Mouse (Mus musculus) mature B cell (primary cell): Measurements from ENCODE around the gene Tmem150a.

Source experiments
- in situ Hi-C: fragments of 300-500 bp; cut with MboI; formaldehyde crosslinking; loops from 2 replicates; pipeline ENCODE4 v1.14.3; 2019

The Tmem150a gene

DNA sequence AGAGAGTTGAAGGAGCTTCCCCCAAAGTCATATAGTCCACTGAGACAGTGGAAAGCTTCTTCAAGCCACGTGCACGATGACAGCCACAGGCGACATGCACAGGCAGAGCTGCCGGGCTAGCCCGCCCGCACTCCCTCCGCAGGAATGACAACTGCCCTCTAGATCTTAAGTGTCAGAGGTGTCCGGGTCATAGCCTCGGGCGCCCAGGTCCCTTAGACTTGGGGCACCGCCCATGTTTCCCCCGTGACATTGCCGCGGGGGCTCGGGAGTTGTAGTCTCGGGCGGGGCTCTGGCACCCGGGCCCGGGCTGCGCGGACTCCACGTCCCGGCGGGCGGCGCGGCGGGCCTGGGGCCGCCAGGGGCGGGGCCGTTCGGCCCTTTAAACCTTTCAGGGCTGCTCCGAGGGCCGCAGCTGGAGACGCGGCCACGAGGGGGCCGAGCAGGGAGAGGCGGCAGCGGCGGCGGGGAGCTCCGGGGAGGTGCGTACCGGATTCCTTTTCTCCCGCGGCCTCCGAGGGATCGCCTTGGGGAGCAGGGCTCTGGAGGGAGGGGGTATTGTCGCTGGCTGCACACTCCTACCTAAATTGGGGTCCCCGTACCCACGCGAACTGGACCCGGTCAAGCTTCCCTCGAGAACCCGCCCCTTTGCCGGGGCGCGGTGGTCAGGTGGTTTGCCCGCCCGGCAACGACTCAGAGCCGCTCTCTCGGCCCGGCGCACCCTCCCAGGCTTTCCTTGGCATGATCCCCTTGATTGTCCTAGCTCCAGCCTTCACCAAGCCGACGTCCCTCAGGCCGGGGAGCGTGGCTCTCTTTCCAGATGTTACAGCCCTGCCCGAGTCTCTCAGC lies at the start of gene Tmem150a:
Tmem150a (plus strand) TSS at position 382 of the 846 bp plus-strand sequence.
- in situ Hi-C loops, result no loop called here

DNA sequence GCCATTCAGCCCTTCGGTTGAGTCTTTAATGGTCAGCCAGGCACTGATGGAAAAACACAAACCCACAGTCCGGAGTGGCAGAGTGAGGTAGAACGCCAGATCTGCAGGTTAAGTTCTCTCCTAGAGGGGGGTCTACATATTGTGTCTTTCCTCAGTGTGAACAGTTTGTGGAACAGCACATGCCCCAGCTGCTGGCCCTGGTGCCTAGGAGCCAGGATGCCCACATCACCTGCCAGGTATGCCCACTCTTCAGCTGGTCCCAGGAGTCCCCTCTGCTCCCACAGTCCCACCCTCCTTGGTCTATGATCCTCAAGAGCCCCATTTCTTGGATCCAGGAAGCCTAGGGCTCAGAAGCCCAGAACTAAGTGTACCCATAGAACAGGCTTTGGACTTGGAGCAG lies 43.0 kb upstream of the Tmem150a start:
- in situ Hi-C loops, result no loop called here

DNA sequence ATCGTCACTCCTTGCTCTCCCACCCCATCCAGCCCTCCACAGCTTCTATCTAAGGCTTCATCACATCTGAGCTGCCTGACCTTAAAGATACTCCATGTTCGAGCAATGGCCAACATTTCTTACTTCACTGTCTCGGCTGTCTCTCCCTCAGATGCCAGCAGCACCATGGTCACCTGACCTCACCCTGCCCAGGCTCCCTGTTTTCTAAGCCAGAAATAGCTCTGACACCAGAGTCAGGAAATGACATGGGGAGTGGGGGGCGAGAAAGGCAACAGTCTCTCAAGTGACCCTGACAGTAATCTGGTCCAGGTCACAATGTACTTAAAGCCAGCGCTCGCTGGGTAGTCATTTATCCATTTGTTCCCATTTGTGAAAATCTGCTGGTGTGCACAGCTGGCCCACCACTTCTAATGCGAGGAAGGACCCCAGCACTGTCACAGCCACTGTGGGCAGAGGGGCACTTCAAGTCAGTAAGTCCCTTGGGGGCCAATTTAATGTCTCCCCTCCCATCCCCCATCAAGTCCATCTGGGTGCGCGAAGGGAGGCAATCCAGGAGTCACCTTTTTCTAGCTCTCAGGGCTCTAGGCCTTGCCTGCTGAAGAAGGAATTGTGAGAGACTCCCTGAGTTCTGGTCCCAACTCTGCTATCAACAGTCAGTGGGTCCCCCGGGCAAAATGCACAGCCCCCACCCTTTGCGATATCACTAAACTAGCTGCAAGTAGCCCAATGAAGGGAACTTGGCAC lies 42.0 kb upstream of the Tmem150a start:
- in situ Hi-C loops, result no loop called here

DNA sequence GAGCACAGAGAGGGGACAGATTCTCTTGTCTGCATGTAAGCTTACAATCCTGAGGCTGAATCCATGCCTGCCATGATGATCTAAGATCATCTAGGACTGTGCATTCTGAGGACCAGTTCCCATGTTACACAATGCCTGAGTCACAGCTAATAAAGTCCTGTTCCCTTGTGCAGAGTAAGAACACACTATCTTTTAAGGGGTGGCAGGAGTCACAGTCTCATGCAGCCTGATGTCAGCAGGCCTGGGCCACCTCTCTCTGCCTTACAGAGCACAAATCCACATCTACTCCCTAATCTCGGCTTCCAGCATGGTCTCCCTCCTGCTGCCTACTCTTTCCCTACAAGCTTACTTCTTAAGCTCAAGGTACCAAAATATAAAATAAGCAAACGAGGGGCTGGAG lies 39.9 kb upstream of the Tmem150a start:
- in situ Hi-C loops, result no loop called here

DNA sequence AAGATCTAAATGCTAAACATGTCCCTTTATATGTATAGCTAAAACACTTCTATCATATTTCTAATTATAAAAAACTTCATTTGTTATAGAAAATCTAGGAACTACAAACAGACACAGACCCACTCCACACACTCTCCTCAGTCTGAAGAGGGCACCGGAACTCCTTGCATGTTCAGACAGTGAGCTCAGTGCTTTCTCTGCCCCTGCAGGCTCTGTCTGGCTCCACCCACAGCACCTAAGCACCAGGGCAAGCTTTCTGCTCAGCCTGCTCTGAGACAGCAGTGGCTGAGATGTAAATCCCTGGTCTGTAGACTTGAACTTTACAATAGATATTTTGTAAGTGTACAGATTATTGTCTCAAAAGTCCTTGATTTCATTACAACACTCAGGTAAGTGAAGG lies 39.2 kb upstream of the Tmem150a start:
- in situ Hi-C loops, result no loop called here

DNA sequence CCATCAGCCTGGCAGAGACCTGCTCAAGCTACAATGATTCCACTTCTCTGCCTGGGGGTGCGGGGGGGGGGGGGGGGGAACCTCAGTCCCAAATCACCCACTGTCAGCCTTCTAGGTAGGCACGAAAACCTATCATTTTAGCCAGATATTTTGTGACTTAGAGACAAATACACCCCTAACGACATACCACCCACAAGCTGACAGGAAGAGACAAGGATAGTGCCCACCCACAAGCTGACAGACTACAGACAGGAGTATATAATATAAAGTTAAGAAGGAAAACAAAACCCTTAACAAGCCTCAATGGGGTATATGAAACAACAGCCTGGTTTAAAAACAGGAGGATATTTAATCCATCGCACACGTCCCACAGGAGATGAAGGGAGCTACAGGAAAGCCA lies 36.8 kb upstream of the Tmem150a start:
- in situ Hi-C loops, result no loop called here

DNA sequence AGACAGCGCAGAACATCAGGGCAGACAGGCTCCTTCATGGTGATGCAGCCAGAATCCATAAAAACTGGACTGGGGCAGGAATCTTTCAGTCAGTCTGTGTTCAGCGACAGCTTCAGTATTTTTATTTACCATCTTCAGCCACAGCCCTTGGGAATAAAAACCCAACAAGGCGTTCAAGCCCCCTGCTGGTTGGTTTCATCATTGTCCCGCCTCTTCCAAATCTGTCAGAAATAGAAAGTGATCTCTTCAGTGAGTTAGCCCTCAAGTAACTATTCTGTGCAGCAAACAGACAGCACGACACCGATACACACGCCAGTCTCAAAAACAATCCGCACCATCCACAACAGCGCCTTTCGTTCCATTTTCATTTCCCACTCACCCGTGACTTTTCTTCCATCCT lies 36.2 kb upstream of the Tmem150a start:
- in situ Hi-C loops, result no loop called here

DNA sequence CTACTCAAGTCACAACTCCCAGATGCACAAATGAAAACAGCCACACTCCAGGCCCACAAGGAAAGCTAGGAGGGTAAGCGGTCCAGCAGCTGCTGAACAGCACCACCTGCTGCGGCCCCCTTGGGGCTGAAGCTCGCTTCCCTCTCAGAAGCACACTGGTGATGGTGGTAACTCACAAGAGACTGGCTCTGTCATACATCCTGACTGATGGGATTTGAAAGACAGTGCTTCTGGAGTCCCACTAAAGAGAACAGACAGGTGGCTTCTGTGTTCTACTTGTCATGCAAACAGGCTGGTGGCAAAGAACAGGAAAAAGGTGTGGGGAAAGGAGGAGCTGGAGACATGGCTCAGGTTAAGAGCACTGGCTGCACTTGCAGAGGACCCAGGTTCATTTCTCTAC lies 32.3 kb upstream of the Tmem150a start:
- in situ Hi-C loops, result no loop called here

DNA sequence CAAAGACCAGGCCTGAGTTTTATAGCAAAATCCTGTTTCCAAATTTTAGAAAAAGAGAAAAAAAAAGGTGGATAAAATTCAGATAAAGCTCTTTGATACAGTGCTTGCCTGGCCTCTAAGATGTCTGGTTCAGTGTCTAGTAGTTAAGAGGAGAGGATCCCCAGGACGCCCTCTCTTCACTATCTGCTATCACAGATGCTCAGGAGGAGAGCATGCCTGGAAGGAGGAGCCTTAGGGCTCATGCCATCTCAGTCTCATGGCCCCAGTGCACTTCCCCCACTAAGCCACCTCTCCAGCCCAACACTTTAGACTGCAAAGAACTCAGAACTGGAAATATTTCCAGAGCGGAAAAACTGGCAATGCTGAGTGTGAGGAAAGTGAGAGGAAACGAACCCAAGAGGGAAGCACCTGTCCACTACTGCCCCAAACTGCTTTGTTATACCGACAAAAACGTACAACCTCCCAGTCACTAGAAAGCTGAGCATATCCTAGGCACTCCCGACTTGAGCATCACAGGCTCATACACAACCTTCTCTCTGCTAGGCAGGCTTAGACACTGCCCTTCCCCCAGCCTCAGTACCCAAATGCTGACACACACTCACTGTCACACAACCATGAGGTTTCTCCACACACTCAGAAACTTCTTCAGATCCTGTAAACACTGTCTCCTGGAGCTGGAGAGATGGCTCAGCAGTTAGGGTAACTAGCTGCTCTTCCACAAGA lies 31.3 kb upstream of the Tmem150a start:
- in situ Hi-C loops, result no loop called here

DNA sequence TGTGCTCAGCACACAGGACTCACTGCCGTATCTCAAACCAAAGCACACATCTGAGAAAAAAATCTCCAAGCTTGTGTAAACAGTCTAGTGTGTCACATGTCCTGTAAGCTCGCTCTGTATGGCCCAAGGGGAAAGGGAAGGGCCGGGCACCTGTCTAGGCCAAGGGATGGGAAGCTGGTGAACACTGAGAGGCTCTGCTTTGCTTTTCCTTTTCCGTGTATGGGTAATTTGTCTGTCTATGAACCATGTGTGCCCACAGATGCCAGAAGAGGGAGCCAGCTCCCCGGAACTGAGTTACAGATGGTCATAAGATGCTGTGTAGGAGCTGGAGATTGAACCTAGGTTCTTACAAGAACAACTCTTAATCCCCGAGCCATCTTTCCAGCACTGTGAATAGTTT lies 29.0 kb upstream of the Tmem150a start:
- in situ Hi-C loops, result no loop called here

DNA sequence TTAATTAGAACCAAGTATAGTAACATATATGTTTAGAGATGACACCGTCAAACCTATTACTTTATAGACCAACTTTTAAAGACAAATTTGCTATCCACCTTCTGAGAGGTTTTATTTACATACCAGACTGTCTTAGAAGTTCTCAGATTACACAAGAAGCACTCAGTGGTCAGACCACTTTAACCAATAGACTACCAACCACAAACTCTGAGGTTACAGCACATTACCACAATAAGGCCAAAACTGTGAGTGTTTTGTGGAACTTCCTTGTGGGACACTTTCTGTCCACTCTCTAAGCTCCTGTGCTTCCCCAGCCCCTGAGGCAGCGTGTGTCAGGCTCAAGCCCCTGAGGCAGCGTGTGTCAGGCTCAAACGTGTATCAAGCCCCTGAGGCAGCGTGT lies 26.2 kb upstream of the Tmem150a start:
- in situ Hi-C loops, result no loop called here

DNA sequence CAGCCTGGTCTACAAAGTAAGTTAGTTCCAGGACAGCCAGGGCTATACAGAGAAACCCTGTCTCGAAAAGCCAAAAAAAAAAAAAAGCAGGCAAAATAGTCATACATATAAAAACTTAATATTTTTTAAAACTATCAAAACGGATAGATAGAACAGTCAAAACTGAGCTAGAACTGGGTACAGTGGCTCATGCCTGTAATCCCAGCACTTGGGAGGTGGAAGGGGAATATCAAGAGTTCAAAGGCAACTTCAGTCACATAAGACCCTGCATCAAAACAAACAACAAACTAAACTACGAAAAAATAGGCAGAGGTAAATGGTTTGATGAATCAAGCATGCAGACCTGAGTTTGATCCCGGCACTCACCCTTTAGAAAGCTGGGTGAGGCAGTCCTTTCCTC lies 25.1 kb upstream of the Tmem150a start:
- in situ Hi-C loops, result no loop called here

DNA sequence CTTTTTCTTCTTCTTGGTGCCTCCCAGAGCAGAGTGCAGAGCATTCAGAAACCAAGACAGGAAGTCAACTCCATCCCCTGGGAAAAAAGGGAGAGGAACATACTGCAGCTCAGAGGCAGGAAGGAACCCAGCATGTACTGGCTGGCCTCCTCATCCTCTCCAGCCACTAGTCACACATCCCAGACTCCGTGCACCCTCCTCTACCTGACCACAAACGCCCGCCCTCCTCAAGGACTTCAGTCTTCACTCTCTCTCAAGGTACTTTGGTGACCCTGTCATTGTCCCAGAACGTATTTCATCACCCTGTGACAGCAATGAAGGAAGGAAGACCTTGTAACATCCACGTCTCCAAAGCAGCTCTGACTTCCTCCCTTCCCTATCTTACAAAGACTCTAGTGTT lies 22.1 kb upstream of the Tmem150a start:
- in situ Hi-C loops, result no loop called here

DNA sequence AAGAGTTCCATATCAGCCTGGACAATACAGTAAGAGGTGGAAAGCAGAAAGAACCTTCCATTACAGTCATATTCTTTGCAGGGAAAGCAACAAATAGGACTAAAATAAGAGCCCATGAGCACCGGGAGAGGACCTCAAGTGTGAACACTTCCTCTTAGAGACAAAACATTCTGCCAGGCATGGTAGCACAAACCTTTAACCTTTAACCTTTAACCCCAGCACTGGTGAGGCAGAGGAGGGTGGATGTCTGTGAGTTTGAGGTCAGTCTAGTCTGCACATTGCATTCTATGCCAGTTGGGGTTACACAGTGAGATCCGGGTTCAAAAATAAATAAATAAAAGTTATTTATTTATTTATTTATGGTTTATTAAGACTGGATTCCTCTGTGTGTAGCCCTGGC lies 14.8 kb upstream of the Tmem150a start:
- in situ Hi-C loops, result no loop called here

DNA sequence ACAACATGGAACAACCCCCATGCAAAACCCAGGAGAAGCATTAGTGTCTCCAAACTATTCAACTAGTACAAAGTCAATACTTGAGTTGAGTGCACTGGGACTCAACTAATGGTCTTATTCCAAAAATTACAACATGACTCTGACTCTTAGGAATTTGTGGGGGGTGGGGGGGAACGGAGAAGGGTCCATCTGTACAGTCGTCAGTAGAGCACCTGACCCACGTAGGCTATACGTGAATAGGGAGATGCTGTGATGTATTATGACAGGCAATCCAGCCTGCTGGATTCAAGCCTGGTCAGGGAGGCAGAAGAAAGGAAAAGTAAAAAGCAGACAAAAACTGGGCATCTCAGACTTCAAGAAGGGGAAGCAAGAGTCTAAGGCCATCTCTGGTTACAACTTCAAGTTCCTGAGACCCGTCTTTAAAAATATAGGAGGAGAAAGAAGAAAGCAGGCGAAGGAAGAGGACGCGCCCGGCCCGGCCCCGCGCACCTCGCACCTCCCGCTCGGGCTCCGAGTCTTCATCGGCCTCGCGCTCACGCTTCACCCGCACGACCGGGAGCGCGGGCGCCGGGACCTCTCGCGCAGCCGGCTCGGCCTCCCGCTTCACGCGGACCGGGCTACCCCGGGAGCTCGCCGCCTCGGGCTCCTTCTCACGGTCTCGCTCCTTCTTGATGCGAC lies 10.7 kb upstream of the Tmem150a start:
- in situ Hi-C loops, result no loop called here

DNA sequence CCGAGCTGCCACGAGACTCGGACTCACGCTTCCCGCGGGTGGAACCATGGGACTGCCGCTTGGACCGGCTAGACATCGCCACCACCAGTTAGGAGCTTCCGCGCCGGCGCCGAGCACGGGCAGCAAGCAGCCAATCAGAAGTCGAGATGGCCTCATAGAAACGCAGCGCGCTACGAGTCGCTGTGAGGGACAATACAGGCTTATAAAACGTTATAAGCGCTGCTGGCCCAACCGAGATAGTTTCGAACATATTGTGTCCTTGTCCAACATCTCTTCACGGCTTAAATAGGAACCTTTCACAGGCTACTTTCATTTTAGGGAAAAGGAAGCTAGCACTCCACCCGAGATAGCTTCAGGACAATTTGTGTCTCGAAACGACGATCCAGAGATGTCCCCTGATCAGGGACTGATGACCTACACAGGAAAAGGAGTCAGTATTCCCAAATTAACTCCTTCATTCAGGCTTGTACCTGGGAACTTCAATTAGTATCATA lies 10.1 kb upstream of the Tmem150a start, which contains the start of gene Usp39:
Usp39 (minus strand) TSS at position 111 of the 494 bp plus-strand sequence.
- in situ Hi-C loops, result no loop called here

DNA sequence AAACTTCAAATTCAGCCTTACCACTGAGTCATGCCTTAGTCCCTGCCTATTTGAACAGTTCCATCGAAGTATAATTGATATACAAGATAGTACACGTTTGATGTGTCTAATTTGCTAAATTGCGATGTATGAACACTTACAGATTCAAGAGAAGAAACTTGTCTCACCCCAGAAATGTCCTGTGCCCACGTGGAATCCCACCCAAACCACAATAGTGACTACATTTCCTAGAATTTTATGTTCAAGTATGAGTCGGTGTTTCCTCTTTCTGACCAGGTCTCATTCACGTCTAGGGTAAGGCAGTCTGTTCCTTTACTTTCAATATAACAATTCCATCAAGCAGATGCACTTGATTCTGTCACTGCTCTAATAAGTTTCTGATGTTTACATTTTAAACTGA lies 9.6 kb upstream of the Tmem150a start:
- in situ Hi-C loops, result no loop called here

DNA sequence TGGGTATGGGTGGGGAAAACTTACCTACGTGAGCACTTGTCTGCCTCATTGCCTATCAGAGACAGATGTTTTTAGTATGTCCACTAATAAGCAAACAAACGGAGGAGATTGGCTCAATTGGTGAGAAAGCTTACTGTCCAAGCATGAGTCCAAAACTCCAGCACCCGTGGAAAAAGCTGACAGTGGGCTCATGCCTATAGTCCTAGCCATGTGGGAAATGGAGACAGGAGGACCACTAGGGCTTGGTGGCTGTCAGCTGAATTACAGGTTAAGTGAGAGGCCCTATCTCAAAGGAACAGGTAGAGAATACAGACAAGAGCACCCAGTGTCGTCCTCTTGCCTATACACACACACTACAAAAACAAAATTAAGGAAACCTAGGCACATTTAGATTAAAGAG lies 9.0 kb upstream of the Tmem150a start:
- in situ Hi-C loops, result no loop called here

DNA sequence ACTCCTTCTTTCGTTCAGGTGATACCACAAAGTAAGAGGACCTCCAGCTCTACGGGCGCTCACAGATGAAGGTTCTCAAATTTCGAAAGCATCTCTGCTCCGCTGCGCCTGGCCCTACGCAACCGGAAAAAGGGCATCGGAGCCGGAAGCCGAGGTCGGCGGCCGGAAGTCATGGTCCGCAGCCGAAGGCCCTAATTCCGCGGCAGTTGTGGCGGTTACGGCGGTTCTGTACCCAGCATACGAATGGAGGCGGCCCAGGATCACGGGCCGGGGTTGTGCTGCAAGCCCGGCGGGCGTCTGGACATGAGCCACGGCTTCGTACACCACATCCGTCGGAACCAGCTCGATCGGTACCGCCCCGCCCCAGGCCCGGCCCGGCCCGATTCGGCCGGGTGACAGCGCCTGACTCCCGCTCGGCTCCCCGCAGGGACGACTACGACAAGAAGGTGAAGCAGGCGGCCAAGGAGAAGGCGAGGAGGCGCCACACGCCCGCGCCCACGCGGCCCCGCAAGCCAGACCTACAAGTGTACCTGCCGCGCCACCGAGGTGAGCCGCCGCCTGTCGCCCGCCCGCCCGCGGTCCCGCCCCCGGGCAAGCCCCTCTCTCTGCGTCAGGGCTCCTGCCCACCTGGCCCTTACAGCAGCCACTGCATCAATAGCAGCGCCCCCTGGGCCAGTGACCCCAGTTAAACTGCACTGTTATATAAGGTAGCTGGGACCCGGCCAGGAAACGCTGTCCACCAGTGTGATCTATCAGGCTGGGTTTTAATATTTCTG lies 7.9 kb upstream of the Tmem150a start, which contains the start of gene 0610030E20Rik:
0610030E20Rik (plus strand) TSS at position 152 of the 776 bp plus-strand sequence.
- in situ Hi-C loops, result no loop called here

DNA sequence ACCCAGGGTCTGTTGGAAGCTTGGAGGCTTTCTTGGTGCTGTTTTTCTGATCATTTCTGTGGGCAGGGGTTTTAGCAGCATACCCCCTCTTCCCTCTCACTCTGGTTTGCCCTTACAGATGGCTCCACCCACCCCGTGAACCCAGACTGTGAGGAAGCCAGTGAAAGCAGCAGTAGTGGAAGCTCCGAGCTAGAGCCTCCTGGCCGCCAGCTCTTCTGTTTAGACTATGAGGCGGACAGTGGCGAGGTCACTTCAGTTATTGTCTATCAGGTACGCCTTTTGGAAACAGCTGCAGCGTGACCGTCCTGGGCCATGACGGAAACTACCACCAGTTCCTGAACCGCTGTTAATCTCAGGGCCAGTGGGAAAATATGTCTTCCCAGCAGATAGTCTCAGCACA lies 6.8 kb upstream of the Tmem150a start:
- in situ Hi-C loops, result no loop called here

DNA sequence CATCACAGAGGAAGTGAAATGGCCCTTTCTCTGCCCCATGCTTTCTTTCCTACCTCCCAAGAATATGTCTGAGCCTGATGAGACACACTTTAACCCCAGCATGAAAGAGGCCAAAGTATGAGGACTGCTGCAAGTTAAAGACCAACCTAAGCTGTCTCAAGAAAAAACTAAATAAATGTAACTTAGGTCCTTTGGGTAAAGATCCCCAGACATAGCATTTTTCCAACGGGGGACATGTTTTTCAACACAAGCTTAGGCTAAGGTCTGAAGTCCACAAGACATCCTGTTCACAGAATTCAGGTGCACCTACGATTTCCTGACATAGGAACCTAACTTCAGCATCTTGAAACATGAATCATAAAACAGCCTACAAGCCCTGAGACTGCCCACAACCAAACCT lies 5.0 kb upstream of the Tmem150a start:
- in situ Hi-C loops, result no loop called here
